Mouse (Mus musculus) ES-Bruce4 (cell line): ENCODE data around the gene Amacr.

Experiments used
- EP300 ChIP-seq: IDR thresholded peaks from 2 replicates; pipeline ENCODE4 v1.6.1; 2011; ENCODE audit warnings: low read depth, low read length; ENCODE audit not compliant: insufficient read depth
- POLR2A ChIP-seq: IDR thresholded peaks from one replicate; pipeline ENCODE4 v1.8.1; 2011; ENCODE audit warnings: low read length; ENCODE audit not compliant: insufficient read depth

- TF ChIP-seq EP300 (no peak), POLR2A (no peak)
Measured at GRCm38 (mm10) chr15:11026801-11027561, 45.4 kb downstream of the Amacr start.
